Mouse (Mus musculus): ENCODE measurements around the gene Ubn1. TPM values are rescaled to one million over a fixed set of nuclear protein-coding genes. Genes with fewer than 3 reads are reported as not detected.
A peak's percentile ranks its signal among the peaks of the same experiment; 100 is the strongest.

Gene Ubn1
- 10 to 100 TPM; 38.1 to 38.9 TPM for total RNA-seq (2021)

GRCm38 (mm10) chr16:5049774-5050234 lies at the start of gene Ubn1, which contains the start of gene Glyr1:
Gene Ubn1 (plus strand): TSS chr16:5050057.
Gene Glyr1 (minus strand): TSS chr16:5049863.
- peak; percentile 100 for DNase-seq (ENCODE audit: extremely low spot score in 1 of 2, low spot score in 2 of 2)
- intact Hi-C loops (cut with DNase I) = loop anchor here (10.0 kb wide), 1 partner anchor 95 kb away; the partner anchor contains the start of gene Sec14l5

GRCm38 (mm10) chr16:5000611-5001010 lies 49.2 kb upstream of the Ubn1 start:
- no peak for DNase-seq (ENCODE audit: extremely low spot score in 1 of 2, low spot score in 2 of 2)
- intact Hi-C loops (cut with DNase I) = no loop called here

GRCm38 (mm10) chr16:5007067-5007466 lies 42.8 kb upstream of the Ubn1 start, which contains the start of gene Smim22:
Gene Smim22 (plus strand): TSS chr16:5007288.
- no peak for DNase-seq (ENCODE audit: extremely low spot score in 1 of 2, low spot score in 2 of 2)
- intact Hi-C loops (cut with DNase I) = no loop called here

- no peak for DNase-seq (ENCODE audit: extremely low spot score in 1 of 2, low spot score in 2 of 2)
- intact Hi-C loops (cut with DNase I) = no loop called here
Observed at GRCm38 (mm10) chr16:5007492-5007891, 42.4 kb upstream of the Ubn1 start.

GRCm38 (mm10) chr16:5008076-5008475 lies 41.8 kb upstream of the Ubn1 start:
- intact Hi-C loops (cut with DNase I) = no loop called here

GRCm38 (mm10) chr16:5010371-5010935 lies 39.4 kb upstream of the Ubn1 start:
- intact Hi-C loops (cut with DNase I) = loop anchor here (5.0 kb wide), 1 partner anchor 48 kb away; the partner anchor contains the start of gene Anks3
- no peak for DNase-seq (ENCODE audit: extremely low spot score in 1 of 2, low spot score in 2 of 2)

More at GRCm38 (mm10) chr16:5008076-5008475, 41.8 kb upstream of the Ubn1 start:
- no peak for DNase-seq (ENCODE audit: extremely low spot score in 1 of 2, low spot score in 2 of 2)

GRCm38 (mm10) chr16:5011285-5011684 lies 38.6 kb upstream of the Ubn1 start:
- no peak for DNase-seq (ENCODE audit: extremely low spot score in 1 of 2, low spot score in 2 of 2)
- intact Hi-C loops (cut with DNase I) = loop anchor here (5.0 kb wide), 1 partner anchor 49 kb away; the partner anchor contains the start of gene Anks3

GRCm38 (mm10) chr16:5012036-5013005 lies 37.5 kb upstream of the Ubn1 start:
- intact Hi-C loops (cut with DNase I) = loop anchor here (5.0 kb wide), 1 partner anchor 50 kb away; the partner anchor contains the start of gene Anks3
- no peak for DNase-seq (ENCODE audit: extremely low spot score in 1 of 2, low spot score in 2 of 2)

- peak; percentile 99 to 100 for DNase-seq (ENCODE audit: extremely low spot score in 1 of 2, low spot score in 2 of 2)
- intact Hi-C loops (cut with DNase I) = loop anchor here (5.0 kb wide), 1 partner anchor 51 kb away; the partner anchor contains the start of gene Anks3
Observed at GRCm38 (mm10) chr16:5013054-5013838, 36.6 kb upstream of the Ubn1 start, which contains the start of gene Rogdi. Gene Rogdi (minus strand): TSS chr16:5013553.

- intact Hi-C loops (cut with DNase I) = loop anchor here (5.0 kb wide), 1 partner anchor 52 kb away; the partner anchor contains the start of gene Anks3
- DNase-seq (ENCODE audit: extremely low spot score in 1 of 2, low spot score in 2 of 2) = no peak
Observed at GRCm38 (mm10) chr16:5014578-5014977, 35.3 kb upstream of the Ubn1 start.

GRCm38 (mm10) chr16:5024021-5024420 lies 25.8 kb upstream of the Ubn1 start:
- intact Hi-C loops (cut with DNase I) = loop anchor here (5.0 kb wide), 1 partner anchor 43 kb away; no protein-coding TSS in a partner anchor

GRCm38 (mm10) chr16:5029847-5030246 lies 20.0 kb upstream of the Ubn1 start:
- intact Hi-C loops (cut with DNase I) = loop anchor here (5.0 kb wide), 1 partner anchor 78 kb away; no protein-coding TSS in a partner anchor

More at GRCm38 (mm10) chr16:5024021-5024420, 25.8 kb upstream of the Ubn1 start:
- DNase-seq (ENCODE audit: extremely low spot score in 1 of 2, low spot score in 2 of 2) = no peak

GRCm38 (mm10) chr16:5035591-5035990 lies 14.3 kb upstream of the Ubn1 start:
- no peak for DNase-seq (ENCODE audit: extremely low spot score in 1 of 2, low spot score in 2 of 2)
- intact Hi-C loops (cut with DNase I) = loop anchor here (2.0 kb wide), 1 partner anchor 39 kb away; no protein-coding TSS in a partner anchor

More at GRCm38 (mm10) chr16:5029847-5030246, 20.0 kb upstream of the Ubn1 start:
- DNase-seq (ENCODE audit: extremely low spot score in 1 of 2, low spot score in 2 of 2) = no peak

GRCm38 (mm10) chr16:5036649-5037234 lies 13.1 kb upstream of the Ubn1 start:
- intact Hi-C loops (cut with DNase I) = no loop called here
- DNase-seq (ENCODE audit: extremely low spot score in 1 of 2, low spot score in 2 of 2) = no peak

- intact Hi-C loops (cut with DNase I) = no loop called here
- DNase-seq (ENCODE audit: extremely low spot score in 1 of 2, low spot score in 2 of 2) = no peak
Observed at GRCm38 (mm10) chr16:5045322-5045721, 4.5 kb upstream of the Ubn1 start.

- no peak for DNase-seq (ENCODE audit: extremely low spot score in 1 of 2, low spot score in 2 of 2)
- intact Hi-C loops (cut with DNase I) = no loop called here
Observed at GRCm38 (mm10) chr16:5049182-5049773, 579 bp upstream of the Ubn1 start.
